Mouse (Mus musculus): ENCODE measurements at regions not wholly inside any gene's neighbourhood (a gene's known extent, or its start where the extent isn't known, plus 50 kb on each side); places are given as distances from the start of the nearest gene placed in this dataset.

GRCm38 (mm10) chr2:18445809-18446208, 53.2 kb upstream of the Dnajc1 start:
- no peak for DNase-seq

Data from kidney, postnatal 25 days (tissue).